ENCODE assay signal across 21 mouse cellular contexts in genomic region chr6:17720022-17720421, GRCm38 (mm10). TPM values are rescaled to one million over a fixed set of nuclear protein-coding genes. Genes with fewer than 3 reads are reported as not detected.
DNase-seq lines count a peak whose midpoint lies in the region; ATAC-seq and TF ChIP-seq lines count a peak whose summit lies in the region.
"Had no signal": no experiment of that assay in that cellular context is flagged by ENCODE, and none has a peak within 500 bp of the region (broad histone marks: within the 10 kb centered on the region; RNA-seq: fewer than 3 reads in every experiment).

No protein-coding gene starts in this region.

- TF ChIP-seq POLR2A in liver, adult 2 months (IDR thresholded peaks at IDR 0.05; ENCODE audit: extremely low read depth, insufficient read depth, low read length) = no peak
- TF ChIP-seq POLR2A in lung, adult 2 months (IDR thresholded peaks at IDR 0.05; ENCODE audit: borderline replicate concordance, extremely low read depth, low read depth, low read length) = no peak

- no peak overlapping the region for H3K4me2 ChIP-seq in kidney, embryonic 14.5 days (replicated peaks; ENCODE audit: low read depth, low read length)
- H3K4me2 ChIP-seq in kidney, embryonic 16.5 days (replicated peaks; ENCODE audit: low read depth, low read length) = no peak overlapping the region
- H3K4me2 ChIP-seq: embryonic facial prominence, embryonic 12.5 days; forebrain, embryonic 13.5 days; hindbrain, embryonic 14.5 days had no signal

- WGBS in kidney, embryonic 14.5 days = 60% methylated on average over 6 of the region's 6 CpGs
- WGBS in liver, adult 2 months = 50% methylated on average over 6 of the region's 6 CpGs
- WGBS in kidney, embryonic 16.5 days = 56% methylated on average over 6 of the region's 6 CpGs
- WGBS in lung, adult 2 months = 80% methylated on average over 6 of the region's 6 CpGs

- no peak for TF ChIP-seq CTCF in liver, adult 2 months (IDR thresholded peaks at IDR 0.05; ENCODE audit: low read depth, low read length)
- TF ChIP-seq CTCF in lung, adult 2 months (IDR thresholded peaks at IDR 0.05; ENCODE audit: insufficient read depth, low read length) = no peak

- peak; percentile 63 for DNase-seq in kidney, adult 11 months
- peak; percentile 54 for DNase-seq in liver, adult 2 months (ENCODE audit: extremely low read depth, low read depth, low spot score)
- DNase-seq in liver = no peak
- DNase-seq in kidney, postnatal 25 days = peak; percentile 18 to 55
- DNase-seq in frontal cortex, postnatal 25 days (ENCODE audit: low spot score in 2 of 2) = no peak
- no peak for DNase-seq in lung, adult 2 months
- DNase-seq: adrenal gland, adult 2 months; adrenal gland, postnatal 25 days; cerebellum, adult 2 months; cerebellum, postnatal 14 days; embryo, embryonic 11 days; forebrain, postnatal 0 days; gastrocnemius, adult 2 months; gastrocnemius, postnatal 25 days; heart, postnatal 10 days had no signal

- H3K79me2 ChIP-seq in liver, adult 2 months (ENCODE audit: control insufficient read depth, insufficient read depth, low read length) = peaks cover 8% of the 10 kb centered on the region; the same call in 1 of the 2 replicates

- H3K27ac ChIP-seq in kidney, embryonic 14.5 days (ENCODE audit: low read depth, low read length) = no peak overlapping the region
- H3K27ac ChIP-seq in liver, adult 2 months (replicated peaks; ENCODE audit: insufficient read depth, low read depth, low read length) = no peak overlapping the region
- H3K27ac ChIP-seq in kidney, embryonic 16.5 days (ENCODE audit: low read length) = no peak overlapping the region
- H3K27ac ChIP-seq: embryonic facial prominence, embryonic 12.5 days; forebrain, embryonic 13.5 days; hindbrain, embryonic 10.5 days; hindbrain, embryonic 14.5 days had no signal

- no peak overlapping the region for H3K9ac ChIP-seq in kidney, embryonic 14.5 days (ENCODE audit: low read depth, low read length)
- no peak overlapping the region for H3K9ac ChIP-seq in liver, adult 2 months (ENCODE audit: low read depth, low read length)
- H3K9ac ChIP-seq in kidney, embryonic 16.5 days (replicated peaks; ENCODE audit: low read length) = no peak overlapping the region
- H3K9ac ChIP-seq: embryonic facial prominence, embryonic 12.5 days; forebrain, embryonic 13.5 days; forebrain, postnatal 0 days; hindbrain, embryonic 14.5 days had no signal

- no peaks in the 10 kb centered on the region for H3K9me3 ChIP-seq in kidney, embryonic 14.5 days (ENCODE audit: control insufficient read depth, low read length)
- H3K9me3 ChIP-seq in kidney, embryonic 16.5 days (ENCODE audit: low read length) = no peaks in the 10 kb centered on the region
- H3K9me3 ChIP-seq: embryonic facial prominence, embryonic 12.5 days; forebrain, embryonic 13.5 days; hindbrain, embryonic 10.5 days had no signal

- no peaks in the 10 kb centered on the region for H3K36me3 ChIP-seq in kidney, embryonic 14.5 days (ENCODE audit: control insufficient read depth, insufficient read depth, low read length)
- no peaks in the 10 kb centered on the region for H3K36me3 ChIP-seq in liver, adult 2 months (ENCODE audit: control insufficient read depth, insufficient read depth, low read length)
- no peaks in the 10 kb centered on the region for H3K36me3 ChIP-seq in kidney, embryonic 16.5 days (ENCODE audit: insufficient read depth, low read length)
- H3K36me3 ChIP-seq: embryonic facial prominence, embryonic 12.5 days; hindbrain, embryonic 10.5 days had no signal

- no peak overlapping the region for H3K4me3 ChIP-seq in kidney, embryonic 14.5 days (ENCODE audit: low read length)
- H3K4me3 ChIP-seq in liver, adult 2 months (ENCODE audit: insufficient read depth, low read depth, low read length) = no peak overlapping the region
- H3K4me3 ChIP-seq in kidney, embryonic 16.5 days (ENCODE audit: low read length) = no peak overlapping the region
- H3K4me3 ChIP-seq in lung, adult 2 months (replicated peaks; ENCODE audit: extremely low read depth, low read depth, low read length) = no peak overlapping the region
- H3K4me3 ChIP-seq: embryonic facial prominence, embryonic 12.5 days; forebrain, embryonic 13.5 days; gastrocnemius, adult 2 months; hindbrain, embryonic 10.5 days had no signal

- no peaks in the 10 kb centered on the region for H3K27me3 ChIP-seq in kidney, embryonic 14.5 days (ENCODE audit: control insufficient read depth, insufficient read depth, low read length)
- no peaks in the 10 kb centered on the region for H3K27me3 ChIP-seq in liver, adult 2 months (ENCODE audit: control insufficient read depth, insufficient read depth, low read length)
- no peaks in the 10 kb centered on the region for H3K27me3 ChIP-seq in kidney, embryonic 16.5 days (ENCODE audit: insufficient read depth, low read length)
- H3K27me3 ChIP-seq: embryonic facial prominence, embryonic 12.5 days; forebrain, embryonic 13.5 days had no signal

- no peak for ATAC-seq in kidney, embryonic 14.5 days (ENCODE audit: low FRiP score, low TSS enrichment)
- peak; percentile 81 for ATAC-seq in kidney, embryonic 16.5 days (ENCODE audit: low FRiP score, low TSS enrichment)
- ATAC-seq: forebrain, embryonic 13.5 days; forebrain, postnatal 0 days had no signal

- H3K4me1 ChIP-seq in kidney, embryonic 14.5 days (ENCODE audit: control insufficient read depth, insufficient read depth, low read length) = no peaks in the 10 kb centered on the region
- H3K4me1 ChIP-seq in liver, adult 2 months (ENCODE audit: control insufficient read depth, insufficient read depth, low read length) = no peaks in the 10 kb centered on the region
- H3K4me1 ChIP-seq in kidney, embryonic 16.5 days (ENCODE audit: insufficient read depth, low read length) = 0 out of 2 replicates have a peak, but pooled peaks cover 3% of the 10 kb centered on the region
- no peaks in the 10 kb centered on the region for H3K4me1 ChIP-seq in lung, adult 2 months (ENCODE audit: control insufficient read depth, insufficient read depth, low read length)

RNA-seq across cellular contexts. Expression of gene St7, which starts 27.3 kb away (rescaled TPM):
- polyA plus RNA-seq in kidney, embryonic 14.5 days (2014; fragmentation: Nextera tagmentation; extraction: Ambion mirVana) = 18.0 and 22.4 TPM in 2 replicates
- 8.7 and 8.8 TPM in 2 replicates for total RNA-seq in liver, adult 2 months (2014; rRNA removed)
- 5.7 and 7.1 TPM in 2 replicates for polyA plus RNA-seq in liver, adult 2 months (2012; rRNA removed)
- polyA plus RNA-seq in kidney, embryonic 16.5 days (2015; fragmentation: Nextera tagmentation; extraction: Ambion mirVana) = 19.8 and 20.6 TPM in 2 replicates
- 6.3 and 9.9 TPM in 2 replicates for polyA plus RNA-seq in lung, adult 2 months (2012; rRNA removed)

Comparison
In these comparisons a context has a peak if more than half of its experiments do, and no peak if none do; other contexts are left out.
1. DNase-seq: peak in kidney, adult 11 months (single experiment), liver, adult 2 months (single experiment) and kidney, postnatal 25 days (2 of 2); none in liver (single experiment), frontal cortex, postnatal 25 days (0 of 2) and lung, adult 2 months (single experiment).